8 mouse cellular contexts compared by ENCODE assay signal in the genomic region with DNA sequence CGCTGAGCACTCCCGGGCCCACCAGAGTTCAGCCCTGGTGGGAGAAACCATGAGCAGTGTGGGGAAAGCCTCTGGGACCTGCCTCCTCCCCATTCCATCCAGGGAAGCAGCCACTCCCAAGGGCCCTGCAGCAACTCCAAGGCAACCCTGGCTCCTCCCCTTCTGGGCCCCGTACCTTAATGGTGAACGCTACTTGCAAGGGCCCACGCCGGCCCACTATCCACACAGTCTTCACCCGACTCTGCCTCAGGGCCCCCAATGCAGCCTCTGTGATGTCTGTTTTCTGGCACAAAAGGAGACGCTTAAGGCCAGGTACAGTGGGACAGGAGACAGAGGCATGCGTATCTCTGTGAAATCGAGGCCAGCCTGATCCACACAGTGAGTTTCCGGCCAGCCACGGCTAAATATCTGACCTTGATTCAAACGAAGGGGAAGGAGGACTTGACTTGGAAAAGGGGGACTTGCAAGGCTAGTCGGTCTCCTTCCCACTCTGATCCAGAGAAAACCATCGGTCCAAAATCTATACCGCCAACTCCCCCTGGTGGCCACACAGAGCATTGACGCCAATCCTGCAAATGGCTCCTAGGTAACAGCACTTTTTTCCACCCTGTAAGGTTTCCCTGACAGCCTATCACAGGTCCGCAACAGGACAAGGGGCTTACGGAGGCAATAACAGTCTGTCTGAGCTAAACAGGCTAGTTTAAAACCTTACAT. TPM values are rescaled to one million over a fixed set of nuclear protein-coding genes. Genes with fewer than 3 reads are reported as not detected.
A peak's percentile ranks its signal among the peaks of the same experiment; 100 is the strongest.
DNase-seq lines count a peak whose midpoint lies in the region; ATAC-seq lines count a peak whose summit lies in the region.

No protein-coding gene starts in this region.

- peak; percentile 86 for DNase-seq in hindbrain, embryonic 10.5 days (ENCODE audit: low spot score)
- peak; percentile 92 for DNase-seq in cerebellum, adult 9-11 months
- DNase-seq in frontal cortex, adult 2 months (ENCODE audit: extremely low spot score in 1 of 2, low spot score in 1 of 2): peak; percentile 53 to 94
- DNase-seq in hindlimb bud, embryonic 11.5 days (ENCODE audit: extremely low spot score, low read depth, low spot score): peak; percentile 50
- DNase-seq in left cerebral cortex, postnatal 25 days (ENCODE audit: low spot score in 2 of 2): peak; percentile 83 to 87

- peaks cover 27% of the 10 kb centered on the region for H3K36me3 ChIP-seq in hindbrain, embryonic 10.5 days
- peaks cover 15% of the 10 kb centered on the region; the same call in 1 of the 2 replicates for H3K36me3 ChIP-seq in hindbrain, embryonic 12.5 days
- H3K36me3 ChIP-seq in midbrain, embryonic 16.5 days (ENCODE audit: control insufficient read depth, insufficient read depth, low read length): peaks cover 18% of the 10 kb centered on the region
- H3K36me3 ChIP-seq in stomach, embryonic 14.5 days (ENCODE audit: control insufficient read depth, insufficient read depth, low read length): no peaks in the 10 kb centered on the region; the same call in 1 of the 2 replicates

- no peak overlapping the region for H3K9ac ChIP-seq in hindbrain, embryonic 12.5 days
- H3K9ac ChIP-seq in midbrain, embryonic 16.5 days (ENCODE audit: low read depth, low read length): no peak overlapping the region
- no peak overlapping the region for H3K9ac ChIP-seq in stomach, embryonic 14.5 days (replicated peaks; ENCODE audit: low read depth, low read length)

- no peak overlapping the region for H3K4me2 ChIP-seq in hindbrain, embryonic 12.5 days (replicated peaks)
- H3K4me2 ChIP-seq in midbrain, embryonic 16.5 days (ENCODE audit: low read length): no peak overlapping the region
- no peak overlapping the region for H3K4me2 ChIP-seq in stomach, embryonic 14.5 days (replicated peaks; ENCODE audit: low read depth, low read length)

- peaks cover 50% of the 10 kb centered on the region for H3K27me3 ChIP-seq in hindbrain, embryonic 10.5 days (ENCODE audit: insufficient read depth, poor library complexity, severe bottlenecking)
- peaks cover 46% of the 10 kb centered on the region for H3K27me3 ChIP-seq in hindbrain, embryonic 12.5 days
- H3K27me3 ChIP-seq in midbrain, embryonic 16.5 days (ENCODE audit: control insufficient read depth, insufficient read depth, low read depth, low read length): peaks cover 36% of the 10 kb centered on the region
- H3K27me3 ChIP-seq in stomach, embryonic 14.5 days (ENCODE audit: control insufficient read depth, insufficient read depth, low read length): peaks cover 31% of the 10 kb centered on the region

- H3K27ac ChIP-seq in hindbrain, embryonic 10.5 days: 0 out of 2 replicates have a peak overlapping the region, but pooled peaks have one; percentile 29
- no peak overlapping the region for H3K27ac ChIP-seq in hindbrain, embryonic 12.5 days
- H3K27ac ChIP-seq in midbrain, embryonic 16.5 days (ENCODE audit: low read length): no peak overlapping the region
- no peak overlapping the region for H3K27ac ChIP-seq in stomach, embryonic 14.5 days (ENCODE audit: low read length)

- intact Hi-C loops in left cerebral cortex, postnatal 25 days (cut with DNase I): loop anchor here (1.0 to 5.0 kb wide), 3 partner anchors 68 to 188 kb away; no protein-coding TSS in a partner anchor

- H3K4me3 ChIP-seq in hindbrain, embryonic 10.5 days: 0 out of 2 replicates have a peak overlapping the region, but pooled peaks have one; percentile 18
- H3K4me3 ChIP-seq in hindbrain, embryonic 12.5 days: no peak overlapping the region
- no peak overlapping the region for H3K4me3 ChIP-seq in midbrain, embryonic 16.5 days (ENCODE audit: low read depth, low read length)
- no peak overlapping the region for H3K4me3 ChIP-seq in stomach, embryonic 14.5 days (ENCODE audit: low read depth, low read length)

- ATAC-seq in hindbrain, embryonic 12.5 days (ENCODE audit: low FRiP score): no peak
- peak; percentile 26; the same call in 1 of the 2 replicates for ATAC-seq in midbrain, embryonic 16.5 days
- ATAC-seq in stomach, embryonic 14.5 days (ENCODE audit: insufficient number of reproducible peaks, insufficient read depth, low FRiP score, low read depth): 0 out of 2 replicates have a peak, but pooled peaks have one; percentile 5

- peaks cover 71% of the 10 kb centered on the region for H3K4me1 ChIP-seq in hindbrain, embryonic 10.5 days (replicated peaks)
- peaks cover 30% of the 10 kb centered on the region for H3K4me1 ChIP-seq in hindbrain, embryonic 12.5 days
- peaks cover 22% of the 10 kb centered on the region for H3K4me1 ChIP-seq in midbrain, embryonic 16.5 days (ENCODE audit: control insufficient read depth, insufficient read depth, low read length)
- peaks cover 7% of the 10 kb centered on the region; the same call in 1 of the 2 replicates for H3K4me1 ChIP-seq in stomach, embryonic 14.5 days (ENCODE audit: control insufficient read depth, insufficient read depth, low read length)

- WGBS in hindbrain, embryonic 10.5 days: 33% methylated on average over 19 of the region's 19 CpGs
- WGBS in hindbrain, embryonic 12.5 days: 36% methylated on average over 19 of the region's 19 CpGs
- 25% methylated on average over 17 of the region's 19 CpGs for WGBS in midbrain, embryonic 16.5 days
- WGBS in stomach, embryonic 14.5 days: 25% methylated on average over 19 of the region's 19 CpGs

- no peaks in the 10 kb centered on the region for H3K9me3 ChIP-seq in hindbrain, embryonic 10.5 days
- H3K9me3 ChIP-seq in hindbrain, embryonic 12.5 days (replicated peaks): no peaks in the 10 kb centered on the region
- no peaks in the 10 kb centered on the region for H3K9me3 ChIP-seq in midbrain, embryonic 16.5 days (replicated peaks; ENCODE audit: control insufficient read depth, low read length, poor library complexity, severe bottlenecking)
- H3K9me3 ChIP-seq in stomach, embryonic 14.5 days (ENCODE audit: control insufficient read depth, low read depth, low read length): no peaks in the 10 kb centered on the region

RNA-seq across cellular contexts. Expression of gene Grin2c, which starts 3.3 kb away (rescaled TPM):
- 0.14 and 0.18 TPM in 2 replicates for polyA plus RNA-seq in hindbrain, embryonic 10.5 days (2016; fragmentation: Nextera tagmentation; extraction: Ambion mirVana)
- polyA plus RNA-seq in hindbrain, embryonic 12.5 days (2016; fragmentation: Nextera tagmentation; extraction: Ambion mirVana): 0.21 and 0.57 TPM in 2 replicates
- 55.1 and 55.6 TPM in 2 replicates for polyA plus RNA-seq in frontal cortex, adult 2 months (2012; rRNA removed)
- total RNA-seq in left cerebral cortex, postnatal 25 days (2021): 10 to 100 TPM; 41.0 to 42.0 TPM
- 0.18 and 0.31 TPM in 2 replicates for polyA plus RNA-seq in midbrain, embryonic 16.5 days (2015; fragmentation: Nextera tagmentation; extraction: Ambion mirVana)
- not detected in 2 replicates for polyA plus RNA-seq in stomach, embryonic 14.5 days (2014; fragmentation: Nextera tagmentation; extraction: Ambion mirVana)

RNA-seq across cellular contexts. Expression of gene Fdxr, which starts 6.5 kb away (rescaled TPM):
- 17.7 TPM in 2 replicates for polyA plus RNA-seq in hindbrain, embryonic 10.5 days (2016; fragmentation: Nextera tagmentation; extraction: Ambion mirVana)
- 15.4 and 18.0 TPM in 2 replicates for polyA plus RNA-seq in hindbrain, embryonic 12.5 days (2016; fragmentation: Nextera tagmentation; extraction: Ambion mirVana)
- 33.1 and 34.4 TPM in 2 replicates for polyA plus RNA-seq in frontal cortex, adult 2 months (2012; rRNA removed)
- 10 to 100 TPM; 14.5 to 17.4 TPM for total RNA-seq in left cerebral cortex, postnatal 25 days (2021)
- polyA plus RNA-seq in midbrain, embryonic 16.5 days (2015; fragmentation: Nextera tagmentation; extraction: Ambion mirVana): 19.7 and 23.4 TPM in 2 replicates
- 11.5 and 13.3 TPM in 2 replicates for polyA plus RNA-seq in stomach, embryonic 14.5 days (2014; fragmentation: Nextera tagmentation; extraction: Ambion mirVana)

RNA-seq across cellular contexts. Expression of gene Fads6, which starts 27.2 kb away (rescaled TPM):
- polyA plus RNA-seq in hindbrain, embryonic 10.5 days (2016; fragmentation: Nextera tagmentation; extraction: Ambion mirVana): 0.27 and 0.47 TPM in 2 replicates
- 0.13 and 0.25 TPM in 2 replicates for polyA plus RNA-seq in hindbrain, embryonic 12.5 days (2016; fragmentation: Nextera tagmentation; extraction: Ambion mirVana)
- polyA plus RNA-seq in frontal cortex, adult 2 months (2012; rRNA removed): 13.2 and 13.9 TPM in 2 replicates
- 10 to 100 TPM in 1 of 2 experiments, 1 to 10 TPM in 1; 9.5 to 10.8 TPM for total RNA-seq in left cerebral cortex, postnatal 25 days (2021)
- polyA plus RNA-seq in midbrain, embryonic 16.5 days (2015; fragmentation: Nextera tagmentation; extraction: Ambion mirVana): 0.91 and 1.4 TPM in 2 replicates
- polyA plus RNA-seq in stomach, embryonic 14.5 days (2014; fragmentation: Nextera tagmentation; extraction: Ambion mirVana): 1.3 and 1.5 TPM in 2 replicates

RNA-seq across cellular contexts. Expression of gene Otop2, which starts 36.7 kb away (rescaled TPM):
- polyA plus RNA-seq in hindbrain, embryonic 10.5 days (2016; fragmentation: Nextera tagmentation; extraction: Ambion mirVana): not detected in 2 replicates
- polyA plus RNA-seq in hindbrain, embryonic 12.5 days (2016; fragmentation: Nextera tagmentation; extraction: Ambion mirVana): not detected in 2 replicates
- polyA plus RNA-seq in frontal cortex, adult 2 months (2012; rRNA removed): 14.6 and 19.2 TPM in 2 replicates
- under 1 TPM; 0.62 to 0.96 TPM for total RNA-seq in left cerebral cortex, postnatal 25 days (2021)
- polyA plus RNA-seq in midbrain, embryonic 16.5 days (2015; fragmentation: Nextera tagmentation; extraction: Ambion mirVana): 0.09 and 0.29 TPM in 2 replicates
- polyA plus RNA-seq in stomach, embryonic 14.5 days (2014; fragmentation: Nextera tagmentation; extraction: Ambion mirVana): not detected in 2 replicates

RNA-seq across cellular contexts. Expression of gene Ush1g, which starts 51.5 kb away (rescaled TPM):
- polyA plus RNA-seq in hindbrain, embryonic 10.5 days (2016; fragmentation: Nextera tagmentation; extraction: Ambion mirVana): 0.10 TPM in 1 of 2 replicates, not detected in the other
- polyA plus RNA-seq in hindbrain, embryonic 12.5 days (2016; fragmentation: Nextera tagmentation; extraction: Ambion mirVana): not detected in 2 replicates
- polyA plus RNA-seq in frontal cortex, adult 2 months (2012; rRNA removed): 7.8 and 8.6 TPM in 2 replicates
- total RNA-seq in left cerebral cortex, postnatal 25 days (2021): under 1 TPM; 0.18 to 0.28 TPM
- 0.10 and 0.20 TPM in 2 replicates for polyA plus RNA-seq in midbrain, embryonic 16.5 days (2015; fragmentation: Nextera tagmentation; extraction: Ambion mirVana)
- 0.10 TPM in 1 of 2 replicates, not detected in the other for polyA plus RNA-seq in stomach, embryonic 14.5 days (2014; fragmentation: Nextera tagmentation; extraction: Ambion mirVana)

Comparison
In these comparisons a context has a peak if more than half of its experiments do, and no peak if none do; other contexts are left out.
1. RNA of gene Grin2c, which starts 3.3 kb away (polyA plus RNA-seq): 55.1 to 55.6 TPM in frontal cortex, adult 2 months; 0.21 to 0.57 TPM in hindbrain, embryonic 12.5 days, 0.14 to 0.18 TPM in hindbrain, embryonic 10.5 days, 0.18 to 0.31 TPM in midbrain, embryonic 16.5 days and not detected in stomach, embryonic 14.5 days; every median in the first group is over 10 times any median in the second.
2. Peak in every context shown above with its lines, with median percentiles within 50 percentile points of each other: DNase-seq.